Mouse (Mus musculus) Muller cell, postnatal 12 days (primary cell): ENCODE measurements around the gene E130308A19Rik.

Experiments
- DNase-seq: peaks from one replicate; pipeline ENCODE4 v3.0.0-alpha.2; 2015; ENCODE audit errors: inconsistent ontology term

E130308A19Rik gene

GRCm38 (mm10) chr4:59682950-59683349 lies 56.9 kb downstream of the E130308A19Rik start:
- DNase-seq, result no peak

- no peak for DNase-seq
These were observed 58.3 kb downstream of the E130308A19Rik start for GRCm38 (mm10) chr4:59684306-59684705.

GRCm38 (mm10) chr4:59686716-59687115 lies 60.7 kb downstream of the E130308A19Rik start:
- DNase-seq, result peak; percentile 22

- DNase-seq, result no peak
These were observed 63.0 kb downstream of the E130308A19Rik start for GRCm38 (mm10) chr4:59689055-59689454.

GRCm38 (mm10) chr4:59690145-59690544 lies 64.1 kb downstream of the E130308A19Rik start:
- DNase-seq, result no peak

- DNase-seq, result no peak
These were observed 70.8 kb downstream of the E130308A19Rik start for GRCm38 (mm10) chr4:59696846-59697245.

- no peak for DNase-seq
These were observed 71.9 kb downstream of the E130308A19Rik start for GRCm38 (mm10) chr4:59697869-59698268.

GRCm38 (mm10) chr4:59699014-59699792 lies 73.2 kb downstream of the E130308A19Rik start:
- no peak for DNase-seq

GRCm38 (mm10) chr4:59709321-59709720 lies 83.3 kb downstream of the E130308A19Rik start:
- DNase-seq, result peak; percentile 22

- no peak for DNase-seq
These were observed 84.9 kb downstream of the E130308A19Rik start for GRCm38 (mm10) chr4:59710736-59711389.

- no peak for DNase-seq
These were observed 86.4 kb downstream of the E130308A19Rik start for GRCm38 (mm10) chr4:59712451-59712850.

- no peak for DNase-seq
These were observed 86.9 kb downstream of the E130308A19Rik start for GRCm38 (mm10) chr4:59712955-59713354.

GRCm38 (mm10) chr4:59714472-59714871 lies 88.5 kb downstream of the E130308A19Rik start:
- DNase-seq, result no peak

- DNase-seq, result no peak
These were observed 88.9 kb downstream of the E130308A19Rik start for GRCm38 (mm10) chr4:59714926-59715325.

GRCm38 (mm10) chr4:59715531-59715930 lies 89.5 kb downstream of the E130308A19Rik start:
- DNase-seq, result peak; percentile 49

- DNase-seq, result peak; percentile 40
These were observed 91.3 kb downstream of the E130308A19Rik start for GRCm38 (mm10) chr4:59717349-59717748.

- no peak for DNase-seq
These were observed 92.5 kb downstream of the E130308A19Rik start for GRCm38 (mm10) chr4:59718542-59718941.

- no peak for DNase-seq
These were observed 93.7 kb downstream of the E130308A19Rik start for GRCm38 (mm10) chr4:59719481-59720355.

GRCm38 (mm10) chr4:59721811-59722210 lies 95.8 kb downstream of the E130308A19Rik start:
- DNase-seq, result no peak

GRCm38 (mm10) chr4:59725579-59725978 lies 99.6 kb downstream of the E130308A19Rik start:
- DNase-seq, result no peak

GRCm38 (mm10) chr4:59726501-59726900 lies 100.5 kb downstream of the E130308A19Rik start:
- no peak for DNase-seq
